ENCODE assay signal across 10 mouse cellular contexts in genomic region chr16:11636902-11637301, GRCm38 (mm10).
DNase-seq lines count a peak whose midpoint lies in the region; ATAC-seq and TF ChIP-seq lines count a peak whose summit lies in the region.
"Had no signal": no experiment of that assay in that cellular context is flagged by ENCODE, and none has a peak within 500 bp of the region (broad histone marks: within the 10 kb centered on the region; RNA-seq: fewer than 3 reads in every experiment).

No protein-coding gene starts in this region.

- H3K27me3 ChIP-seq in embryonic facial prominence, embryonic 14.5 days (replicated peaks; ENCODE audit: control insufficient read depth, insufficient read depth, low read length), result no peaks in the 10 kb centered on the region
- H3K27me3 ChIP-seq in hindbrain, postnatal 0 days (ENCODE audit: insufficient read depth, low read length), result no peaks in the 10 kb centered on the region
- H3K27me3 ChIP-seq: liver, embryonic 13.5 days had no signal

- H3K9me3 ChIP-seq in embryonic facial prominence, embryonic 14.5 days (ENCODE audit: control insufficient read depth, low read length), result no peaks in the 10 kb centered on the region
- H3K9me3 ChIP-seq in hindbrain, postnatal 0 days (ENCODE audit: low read length), result no peaks in the 10 kb centered on the region
- H3K9me3 ChIP-seq: liver, embryonic 13.5 days had no signal

- no peak for TF ChIP-seq CTCF in layer of hippocampus, adult 2 months (conservative IDR thresholded peaks at IDR 0.05)
- TF ChIP-seq CTCF in hindbrain, postnatal 0 days (IDR thresholded peaks at IDR 0.05; ENCODE audit: low read depth), result no peak

- no peak for ATAC-seq in embryonic facial prominence, embryonic 14.5 days (ENCODE audit: low read depth)
- ATAC-seq in hindbrain, postnatal 0 days, result 0 out of 2 replicates have a peak, but pooled peaks have one; percentile 43

- H3K36me3 ChIP-seq in embryonic facial prominence, embryonic 14.5 days (ENCODE audit: control insufficient read depth, insufficient read depth, low read length), result no peaks in the 10 kb centered on the region
- 0 out of 2 replicates have a peak, but pooled peaks cover 3% of the 10 kb centered on the region for H3K36me3 ChIP-seq in hindbrain, postnatal 0 days (ENCODE audit: insufficient read depth, low read length)
- H3K36me3 ChIP-seq: liver, embryonic 13.5 days had no signal

- peak overlapping the region; percentile 3; the same call in 1 of the 2 replicates for H3K9ac ChIP-seq in embryonic facial prominence, embryonic 14.5 days (ENCODE audit: low read depth, low read length)
- no peak overlapping the region for H3K9ac ChIP-seq in hindbrain, postnatal 0 days (replicated peaks; ENCODE audit: low read length)
- H3K9ac ChIP-seq: liver, embryonic 13.5 days had no signal

- peaks cover 9% of the 10 kb centered on the region; the same call in 1 of the 2 replicates for H3K4me1 ChIP-seq in embryonic facial prominence, embryonic 14.5 days (ENCODE audit: control insufficient read depth, insufficient read depth, low read length)
- peaks cover 10% of the 10 kb centered on the region for H3K4me1 ChIP-seq in hindbrain, postnatal 0 days (ENCODE audit: insufficient read depth, low read length)

- no peak overlapping the region for H3K4me2 ChIP-seq in embryonic facial prominence, embryonic 14.5 days (ENCODE audit: low read depth, low read length)
- H3K4me2 ChIP-seq in hindbrain, postnatal 0 days (ENCODE audit: low read depth, low read length), result no peak overlapping the region
- H3K4me2 ChIP-seq: liver, embryonic 13.5 days had no signal

- 0% methylated on average over 3 of the region's 3 CpGs for WGBS in embryonic facial prominence, embryonic 14.5 days
- 4% methylated on average over 3 of the region's 3 CpGs for WGBS in hindbrain, postnatal 0 days

- H3K4me3 ChIP-seq in layer of hippocampus, adult 2 months, result no peak overlapping the region
- H3K4me3 ChIP-seq in embryonic facial prominence, embryonic 14.5 days (ENCODE audit: low read depth, low read length), result no peak overlapping the region
- no peak overlapping the region for H3K4me3 ChIP-seq in hindbrain, postnatal 0 days (ENCODE audit: low read length)
- H3K4me3 ChIP-seq: liver, embryonic 13.5 days had no signal

- no peak for DNase-seq in layer of hippocampus, adult 2 months (ENCODE audit: low spot score in 2 of 2)
- DNase-seq in layer of hippocampus, postnatal 10 days (ENCODE audit: low spot score in 2 of 2), result no peak
- no peak for DNase-seq in embryonic facial prominence, embryonic 14.5 days (ENCODE audit: low spot score)
- DNase-seq in hindbrain, postnatal 0 days (ENCODE audit: low spot score), result peak; percentile 20
- peak; percentile 20 for DNase-seq in neural tube, embryonic 10.5 days (ENCODE audit: extremely low spot score, low spot score)
- no peak for DNase-seq in thymus, postnatal 14 days
- DNase-seq in right cerebral cortex, postnatal 10 days (ENCODE audit: low spot score in 2 of 2), result no peak
- DNase-seq in adrenal gland, postnatal 36 days, result no peak
- DNase-seq: liver, embryonic 13.5 days; right cerebral cortex, postnatal 4 days had no signal

- H3K27ac ChIP-seq in layer of hippocampus, adult 2 months, result 0 out of 2 replicates have a peak overlapping the region, but pooled peaks have one; percentile 7
- H3K27ac ChIP-seq in embryonic facial prominence, embryonic 14.5 days (replicated peaks; ENCODE audit: low read depth, low read length), result no peak overlapping the region
- H3K27ac ChIP-seq in hindbrain, postnatal 0 days, result peak overlapping the region; percentile 58
- H3K27ac ChIP-seq: liver, embryonic 13.5 days had no signal

Comparison
In these comparisons a context has a peak if more than half of its experiments do, and no peak if none do; other contexts are left out.
1. DNase-seq: peak in hindbrain, postnatal 0 days (single experiment) and neural tube, embryonic 10.5 days (single experiment); none in layer of hippocampus, adult 2 months (0 of 2), layer of hippocampus, postnatal 10 days (0 of 2), embryonic facial prominence, embryonic 14.5 days (single experiment), thymus, postnatal 14 days (single experiment), right cerebral cortex, postnatal 10 days (0 of 2) and adrenal gland, postnatal 36 days (0 of 2).